Mouse (Mus musculus): ENCODE data around the gene Klc3.

The Klc3 gene

DNA sequence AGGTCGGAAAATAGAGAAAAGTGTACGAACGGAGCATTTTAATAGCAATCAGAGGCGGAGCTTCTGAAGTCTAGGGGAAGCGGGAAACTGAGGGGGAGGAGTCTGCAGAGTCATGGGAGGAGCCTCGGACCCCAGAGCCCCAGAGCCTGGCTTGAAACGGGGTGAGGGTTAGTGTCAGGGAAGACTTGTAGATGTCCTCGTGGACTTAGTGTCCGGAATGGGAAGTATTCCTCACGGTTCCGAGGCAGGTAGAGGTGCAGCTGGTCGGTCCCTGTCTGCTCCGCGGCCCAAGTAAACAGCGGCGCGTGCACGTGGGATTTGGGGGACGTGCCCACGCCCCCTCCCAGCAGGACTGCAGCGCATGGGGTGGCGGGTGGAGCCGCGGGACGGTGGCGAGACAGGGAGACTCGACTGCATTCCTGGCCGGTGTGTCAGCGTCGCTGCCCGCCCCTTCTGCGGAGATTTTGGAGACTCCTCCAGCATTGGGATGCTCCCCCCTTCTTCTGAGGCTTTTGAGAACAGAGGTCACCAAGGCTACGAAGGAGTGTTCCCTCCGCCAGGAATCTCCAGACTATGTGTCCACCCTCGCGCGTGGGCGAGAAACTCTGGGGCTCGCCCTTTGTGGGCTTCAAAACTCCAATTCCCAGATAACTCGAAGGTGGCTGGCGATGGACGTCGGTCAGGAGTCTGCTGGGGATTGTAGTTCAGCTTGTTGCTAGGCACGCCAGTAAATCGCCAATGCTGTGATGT is 43.8 kb downstream of the Klc3 start:
- peak; percentile 87 for DNase-seq (ENCODE audit: low spot score)

DNA sequence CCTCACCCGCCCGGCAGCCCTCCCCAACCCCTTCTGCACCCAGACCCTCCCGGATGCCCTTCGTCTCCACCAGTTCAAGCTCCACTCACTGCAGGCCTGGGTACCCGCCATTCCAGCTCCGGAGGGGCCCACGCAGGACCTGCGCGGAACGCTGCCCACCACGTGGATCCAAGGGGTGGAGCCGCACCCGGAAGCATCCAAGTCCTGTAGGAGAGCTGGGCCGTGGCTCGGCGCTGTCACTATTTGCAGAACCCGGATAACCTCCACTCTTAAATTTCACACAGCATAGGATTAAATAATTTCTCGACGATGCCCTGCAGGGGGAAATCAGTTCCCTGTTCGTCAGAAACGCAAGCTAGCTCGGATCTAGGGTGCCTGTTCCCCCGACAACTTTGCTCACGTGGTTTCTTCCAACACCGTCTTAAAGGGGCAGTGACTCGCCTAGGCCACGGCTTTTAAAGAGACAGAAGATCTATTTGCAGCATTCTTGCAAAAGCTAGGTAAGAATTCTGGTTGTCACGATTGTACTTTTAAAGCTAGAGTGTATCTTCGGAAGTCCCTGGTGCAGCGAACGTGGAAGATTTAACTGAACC is 44.5 kb downstream of the Klc3 start, which contains the start of the genes Cd3eap and Ppp1r13l:
Gene Cd3eap (minus strand): TSS at position 185 of the 593 bp plus-strand sequence.
Gene Ppp1r13l (plus strand): TSS at position 451 of the 593 bp plus-strand sequence.
- DNase-seq (ENCODE audit: low spot score): peak; percentile 92

DNA sequence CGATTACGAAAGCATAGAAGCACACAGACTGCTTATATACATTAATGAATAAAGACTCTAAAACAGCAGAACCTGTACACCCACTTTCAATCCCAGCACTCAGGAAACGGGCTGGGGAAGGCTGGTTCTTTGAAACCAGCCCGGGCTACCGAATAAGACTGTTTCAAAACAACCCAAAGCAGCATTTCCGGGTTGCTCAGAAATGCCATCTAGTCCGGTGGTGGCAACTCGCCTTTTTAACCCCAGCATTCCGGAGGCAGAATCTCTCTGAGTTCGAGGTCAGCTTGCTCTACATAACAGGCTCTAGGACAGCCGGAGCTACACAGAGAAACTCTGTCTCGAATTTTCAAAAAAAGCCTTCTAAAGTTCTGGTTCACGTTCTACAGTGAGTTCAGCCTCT is 45.3 kb downstream of the Klc3 start:
- no peak for DNase-seq (ENCODE audit: low spot score)

DNA sequence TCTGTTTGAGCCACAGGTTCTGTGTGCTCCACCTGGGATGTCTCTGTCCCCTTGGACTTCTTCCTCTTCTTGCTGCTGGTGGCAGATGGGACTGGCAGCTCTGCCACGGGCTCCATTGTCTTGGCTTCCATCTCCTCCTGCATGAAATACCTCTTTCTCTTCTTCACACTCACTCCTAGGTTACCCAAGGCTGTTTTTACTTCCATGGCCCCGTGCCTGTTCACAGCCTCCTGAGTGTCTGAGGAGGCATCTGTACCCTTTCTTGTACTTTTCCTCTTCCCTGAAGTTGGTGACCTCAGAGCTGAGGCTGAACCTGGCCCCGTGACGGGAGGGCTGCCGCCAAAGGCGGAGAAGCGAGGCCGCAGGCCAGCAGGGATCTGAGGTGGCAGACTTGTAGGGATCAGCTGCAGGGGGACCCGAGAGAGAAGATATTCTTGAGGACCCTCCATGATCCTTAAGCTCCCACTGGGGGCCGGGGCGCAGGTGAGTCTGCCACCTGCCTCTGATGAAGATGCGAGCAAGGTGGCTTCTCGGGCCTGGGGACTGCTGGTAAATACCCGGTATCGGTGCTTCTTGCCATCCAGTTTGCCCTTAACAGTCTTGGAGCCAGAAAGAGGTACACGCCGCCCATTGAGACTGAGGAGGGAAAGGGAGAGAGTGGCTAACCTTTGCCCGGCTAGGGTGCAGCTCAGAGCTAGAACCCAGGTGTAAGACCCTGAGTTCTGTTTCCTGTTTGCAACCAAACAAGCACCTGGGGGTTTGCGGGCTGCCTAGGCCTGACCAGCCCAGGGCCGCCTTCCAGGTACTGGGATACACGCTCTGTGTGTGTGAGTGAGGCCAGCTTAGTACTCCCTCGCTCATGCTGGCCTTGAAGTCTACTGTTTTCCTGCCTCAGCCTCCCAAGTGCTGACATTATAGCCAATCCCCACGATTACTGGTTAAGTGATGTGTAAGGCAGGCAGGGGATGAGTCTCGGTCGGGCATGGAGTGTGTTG is 46.2 kb downstream of the Klc3 start:
- no peak for DNase-seq (ENCODE audit: low spot score)

DNA sequence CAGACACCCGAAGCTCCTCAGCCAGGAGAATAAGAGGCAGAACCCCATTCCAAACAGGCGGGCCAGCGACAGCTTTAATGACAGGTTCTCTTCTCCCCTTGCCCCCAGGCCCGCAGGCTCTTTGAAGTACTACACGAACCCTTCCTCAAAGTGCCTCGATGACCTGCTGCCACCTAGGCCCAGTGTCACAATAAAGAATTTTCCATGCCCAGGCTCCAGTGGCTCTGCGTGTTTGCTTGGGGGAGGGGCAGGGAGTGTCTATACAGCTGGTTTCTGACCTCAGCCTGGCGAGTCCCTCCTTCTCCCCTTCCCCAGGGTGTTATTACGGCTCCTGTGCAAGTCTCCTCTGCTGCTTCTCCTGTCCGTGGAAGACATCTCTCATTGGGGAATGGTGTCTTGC is 47.6 kb downstream of the Klc3 start:
- DNase-seq (ENCODE audit: low spot score): no peak

DNA sequence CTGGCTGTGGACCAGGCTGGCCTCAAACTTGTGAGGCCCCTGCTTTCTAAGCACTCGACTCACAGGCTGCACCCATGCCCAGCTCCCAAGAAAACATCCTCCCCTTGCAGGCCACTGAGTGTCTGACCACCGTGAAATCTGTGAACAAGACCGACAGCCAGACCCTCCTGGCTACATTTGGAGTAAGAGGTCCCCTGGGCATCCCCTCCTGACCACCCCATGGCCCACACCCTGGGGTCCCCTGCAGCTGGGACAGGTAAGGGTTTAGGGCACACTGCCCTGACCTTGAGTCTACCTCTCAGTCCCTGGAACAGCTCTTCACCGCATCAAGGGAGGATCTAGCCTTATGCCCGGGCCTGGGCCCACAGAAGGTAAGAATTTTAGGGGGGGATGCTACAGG is 48.9 kb downstream of the Klc3 start:
- no peak for DNase-seq (ENCODE audit: low spot score)

DNA sequence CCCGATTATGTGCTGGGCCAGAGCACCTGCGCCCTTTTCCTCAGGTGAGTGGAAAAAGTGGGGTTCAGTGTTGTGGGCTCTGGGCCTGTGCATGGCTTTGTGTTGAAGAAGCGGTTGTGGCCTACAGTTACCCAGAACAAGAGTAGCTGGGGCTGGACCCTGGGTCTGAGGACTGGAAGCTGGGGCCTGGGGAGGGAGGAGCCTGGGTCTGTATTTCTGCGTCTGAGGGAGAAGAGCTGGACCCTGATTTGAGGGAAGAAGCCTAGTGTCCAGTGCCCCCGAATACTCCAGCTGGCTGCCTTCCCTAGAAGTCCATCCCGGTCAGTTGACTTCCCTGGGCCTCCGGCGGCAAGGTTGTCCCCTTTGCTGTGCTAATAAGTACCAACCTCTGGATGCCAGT is 53.7 kb downstream of the Klc3 start:
- no peak for DNase-seq (ENCODE audit: low spot score)

DNA sequence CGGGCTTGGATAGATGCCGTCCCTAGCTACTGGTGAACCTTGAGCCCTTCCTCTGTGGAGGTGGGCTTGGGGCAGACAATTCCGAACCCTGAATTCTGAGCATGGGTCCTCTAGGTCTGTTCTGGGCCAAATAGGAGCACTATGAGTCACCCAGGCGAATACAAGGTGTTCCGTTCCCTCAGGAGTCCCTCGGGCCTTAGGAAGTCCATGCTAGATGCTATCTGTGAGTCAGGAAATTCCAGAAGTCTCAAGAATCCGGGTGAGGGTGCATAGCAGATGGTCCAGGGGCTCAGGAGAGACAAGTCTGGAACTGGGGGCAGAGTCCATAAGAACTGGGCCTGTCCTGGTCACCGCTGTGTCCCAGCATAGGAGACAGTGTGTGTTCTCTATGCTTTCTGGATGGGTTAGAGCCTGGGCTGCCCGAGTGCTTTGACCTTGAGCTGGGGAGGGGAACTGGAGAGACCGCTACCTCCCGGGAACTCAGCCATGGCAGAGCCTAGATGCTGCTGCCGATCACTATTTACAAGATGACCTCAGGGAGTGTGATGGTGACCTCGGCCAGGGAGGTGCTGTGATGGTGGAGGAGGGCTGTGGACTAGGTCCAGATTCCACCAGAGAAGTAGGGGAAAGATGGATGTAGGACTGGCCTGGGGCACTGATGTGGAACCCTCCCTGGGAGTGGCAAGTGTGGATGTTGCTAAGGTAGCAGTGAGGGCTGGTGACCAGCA is 54.6 kb downstream of the Klc3 start:
- no peak for DNase-seq (ENCODE audit: low spot score)

DNA sequence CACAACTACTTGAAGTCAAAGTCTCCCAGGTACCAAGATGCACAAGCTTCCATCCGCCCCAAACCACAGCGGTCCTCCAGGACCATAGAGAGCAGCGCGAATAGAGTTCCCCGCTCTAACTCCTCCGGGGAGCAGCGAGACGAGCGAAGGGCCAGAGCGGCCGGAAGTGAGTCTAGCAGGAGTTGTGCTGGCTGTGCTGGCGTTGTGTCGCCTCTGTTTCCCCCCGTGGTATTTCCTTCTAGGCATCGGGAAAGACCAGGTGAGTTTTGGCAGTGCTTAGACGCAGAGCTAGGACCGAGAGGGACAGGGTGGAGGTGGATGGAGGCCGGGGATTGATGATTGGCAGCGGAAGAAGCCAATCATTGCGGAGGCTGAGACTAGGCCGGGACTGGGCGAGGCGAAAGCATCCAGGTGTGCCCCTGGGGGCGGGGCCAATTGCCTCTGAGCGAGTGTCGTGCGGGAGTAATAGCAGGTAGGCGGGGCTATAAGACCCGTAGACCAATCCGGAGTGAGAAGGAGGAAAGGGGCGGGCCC is 58.9 kb downstream of the Klc3 start:
- DNase-seq (ENCODE audit: low spot score): peak; percentile 98
